Mouse (Mus musculus) CD4-positive naive resting alpha-beta T cell, adult 57 days (primary cell): ENCODE results near the gene Gm5890. TPM values are rescaled to one million over a fixed set of nuclear protein-coding genes. Genes with fewer than 3 reads are reported as not detected.

ENCODE experiments used
- total RNA-seq: library from RNA; stranded (reverse); gene quantifications from one replicate; pipeline ENCODE4 v1.2.4, GENCODE M21; 2023

Gm5890 gene
- not detected for total RNA-seq

GRCm38 (mm10) chr7:20262734-20263133 is at the start of gene Gm5890:
TSS of gene Gm5890 (minus strand) at chr7:20262834.

GRCm38 (mm10) chr7:20233728-20234127 is 28.9 kb downstream of the Gm5890 start, which contains the start of gene Gm4498:
TSS of gene Gm4498 (minus strand) at chr7:20233828.

Other genes with a start within 250 kb of the Gm5890 start
- gene Vmn1r91, start 163.2 kb downstream of the Gm5890 start, total RNA-seq: not detected
- gene Gm16442, start 140.3 kb downstream of the Gm5890 start, total RNA-seq: not detected
- not detected for gene Vmn1r93, start 123.7 kb downstream of the Gm5890 start, total RNA-seq
- not detected for gene Vmn1r94, start 94.5 kb downstream of the Gm5890 start, total RNA-seq
- gene Vmn1r95, start 69.1 kb downstream of the Gm5890 start, total RNA-seq: not detected
- not detected for gene Gm6164, start 57.2 kb downstream of the Gm5890 start, total RNA-seq
- not detected for gene Gm4498, start 29.0 kb downstream of the Gm5890 start, total RNA-seq
- not detected for gene Gm4133, start 71.2 kb upstream of the Gm5890 start, total RNA-seq
- gene Gm5728, start 112.6 kb upstream of the Gm5890 start, total RNA-seq: not detected
- not detected for gene Vmn1r100, start 155.1 kb upstream of the Gm5890 start, total RNA-seq
- not detected for gene Vmn1r101, start 179.8 kb upstream of the Gm5890 start, total RNA-seq
- not detected for gene Gm10670, start 212.1 kb upstream of the Gm5890 start, total RNA-seq
- gene Vmn1r103, start 247.7 kb upstream of the Gm5890 start, total RNA-seq: not detected